Mouse (Mus musculus): Measurements from ENCODE around the gene Anp32b.

DNA sequence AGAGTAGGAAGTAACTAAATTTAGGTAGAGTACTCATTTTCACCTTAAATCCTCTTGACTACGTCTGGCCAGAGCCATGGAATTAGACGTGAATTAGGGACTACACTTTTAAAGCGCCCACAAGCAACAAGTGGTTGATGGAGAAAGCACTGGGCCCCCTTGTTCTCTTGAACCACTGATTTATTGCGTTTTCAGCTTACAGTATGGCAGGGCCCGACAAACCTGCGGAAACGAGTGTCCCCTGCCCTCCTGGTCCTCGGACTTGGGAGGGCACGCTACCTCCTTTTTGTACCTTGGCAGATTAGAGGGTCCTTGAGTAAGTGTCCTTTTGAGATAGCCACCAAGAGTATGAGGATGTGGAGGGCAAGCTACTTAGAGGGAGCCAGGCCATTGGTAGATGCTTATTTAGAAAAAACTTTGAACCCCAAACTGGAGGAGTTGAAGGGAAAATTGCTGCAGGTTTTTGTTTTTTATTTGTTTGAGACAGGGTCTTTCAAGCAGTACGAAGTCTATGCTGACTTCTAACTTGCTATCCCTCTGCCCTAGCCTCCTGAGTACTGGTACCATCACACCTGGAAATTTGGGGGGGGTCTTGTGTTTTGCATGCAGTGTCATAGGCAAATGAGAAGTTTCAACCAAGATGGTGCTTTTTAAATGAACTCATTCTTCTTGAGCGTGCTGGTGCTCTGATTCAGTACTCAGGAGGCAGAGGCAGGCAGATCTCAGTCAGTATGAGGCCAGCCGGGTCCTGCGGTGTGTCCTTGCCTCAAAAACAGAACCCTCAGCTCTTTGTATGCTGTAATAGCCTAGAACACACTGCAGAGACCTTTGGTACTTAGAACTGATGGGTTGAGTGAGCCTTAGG, 2.4 kb downstream of the Anp32b start:
- TF ChIP-seq CTCF (IDR thresholded peaks at IDR 0.05) = no peak
- TF ChIP-seq EP300 (IDR thresholded peaks at IDR 0.05; ENCODE audit: insufficient read depth, low read depth, low read length) = no peak
